Mouse (Mus musculus) liver, embryonic 14.5 days (tissue): ENCODE results near the gene Car5b.

Experiments used
- CTCF ChIP-seq: IDR thresholded peaks from 2 replicates; pipeline ENCODE4 v1.5.1; 2016; ENCODE audit warnings: antibody characterized with exemption, low read depth, control low read depth
- EP300 ChIP-seq: IDR thresholded peaks from 2 replicates; pipeline ENCODE4 v1.6.1; 2016; ENCODE audit warnings: antibody characterized with exemption, low read depth

GRCm38 (mm10) chrX:164027607-164028289 lies at the start of gene Car5b:
- no peak for TF ChIP-seq CTCF
- TF ChIP-seq EP300, result no peak
